Mouse (Mus musculus) adrenal gland, postnatal 4 days (tissue): ENCODE results near the gene Dmap1. TPM values are rescaled to one million over a fixed set of nuclear protein-coding genes. Genes with fewer than 3 reads are reported as not detected.

ENCODE experiments used
- total RNA-seq, 2 experiments: library from RNA; stranded (reverse); gene quantifications; 2 replicates each; pipeline ENCODE4 v1.2.3; 2021

Gene Dmap1
- total RNA-seq, 2 experiments from 2014 or later: 49.0 to 49.2 TPM

Other genes with a start within 250 kb of the Dmap1 start
- gene Rnf220, start 185.2 kb downstream of the Dmap1 start, total RNA-seq: 100 to 1,000 TPM; 107 to 110 TPM
- gene Eri3, start 131.9 kb downstream of the Dmap1 start, total RNA-seq: 100 to 1,000 TPM in 1 of 2 experiments, 10 to 100 TPM in 1; 96.5 to 103 TPM
- gene Gm12845, start 42.1 kb upstream of the Dmap1 start, total RNA-seq: not detected
- not detected for gene Klf17, start 83.4 kb upstream of the Dmap1 start, total RNA-seq
- 10 to 100 TPM; 17.3 to 19.9 TPM for gene Slc6a9, start 152.2 kb upstream of the Dmap1 start, total RNA-seq
- gene Ccdc24, start 190.3 kb upstream of the Dmap1 start, total RNA-seq: 1 to 10 TPM in 1 of 2 experiments, under 1 TPM in 1; 0.96 to 1.4 TPM
- 10 to 100 TPM; 32.6 to 34.6 TPM for gene B4galt2, start 201.2 kb upstream of the Dmap1 start, total RNA-seq
- 100 to 1,000 TPM; 139 to 148 TPM for gene Atp6v0b, start 205.1 kb upstream of the Dmap1 start, total RNA-seq
- gene Dph2, start 209.8 kb upstream of the Dmap1 start, total RNA-seq: 1 to 10 TPM; 9.6 to 9.8 TPM
- gene Ipo13, start 232.7 kb upstream of the Dmap1 start, total RNA-seq: 10 to 100 TPM; 43.9 to 45.1 TPM
- gene Artn, start 247.5 kb upstream of the Dmap1 start, total RNA-seq: under 1 TPM; 0.45 to 0.90 TPM